Mouse (Mus musculus): ENCODE data around the gene Asb8. TPM values are rescaled to one million over a fixed set of nuclear protein-coding genes. Genes with fewer than 3 reads are reported as not detected.
A peak's percentile ranks its signal among the peaks of the same experiment; 100 is the strongest.

The Asb8 gene
- polyA plus RNA-seq, 1 experiment from 2014 or later, result 43.7 TPM

GRCm38 (mm10) chr15:98093121-98094011 is 72.1 kb downstream of the Asb8 start, which contains the start of gene Senp1:
Senp1 (minus strand) TSS chr15:98093744.
- Histone ChIP-seq H3K4me2 (peak within 1 kb of the TSS; percentile 60), H3K27ac (peak within 1 kb of the TSS; percentile 97), H3K36me3 (no peaks in the 10 kb centered on the region), H3K4me3 (replicated peaks) (peak within 1 kb of the TSS; percentile 87), H3K9ac (peak within 1 kb of the TSS; percentile 88), H3K9me3 (no peaks in the 10 kb centered on the region), H3K4me1 (no peaks in the 10 kb centered on the region; the same call in none of the 2 replicates), H3K27me3 (replicated peaks) (no peaks in the 10 kb centered on the region)
- ATAC-seq (ENCODE audit: insufficient read depth, low FRiP score, low read depth), result peak; percentile 87
- WGBS, result under 1% methylated on average over 54 of the region's 58 CpGs

- H3K4me1 ChIP-seq, result no peaks in the 10 kb centered on the region; the same call in none of the 2 replicates
- peak; percentile 33; the same call in 1 of the 2 replicates for ATAC-seq (ENCODE audit: insufficient read depth, low FRiP score, low read depth)
- WGBS, result under 1% methylated on average over 30 of the region's 30 CpGs
These were observed 72.9 kb downstream of the Asb8 start, which contains the start of gene Pfkm for GRCm38 (mm10) chr15:98092372-98093120. Pfkm (plus strand) TSS chr15:98092589.

GRCm38 (mm10) chr15:98091841-98092240 is 73.6 kb downstream of the Asb8 start:
- WGBS, result 10% methylated on average over 4 of the region's 4 CpGs
- no peak for ATAC-seq (ENCODE audit: insufficient read depth, low FRiP score, low read depth)
- no peaks in the 10 kb centered on the region for H3K27me3 ChIP-seq (replicated peaks)
- H3K27ac ChIP-seq, result no peak overlapping the region
- H3K9ac ChIP-seq, result 0 out of 2 replicates have a peak overlapping the region, but pooled peaks have one; percentile 88
- H3K4me1 ChIP-seq, result no peaks in the 10 kb centered on the region; the same call in none of the 2 replicates
- no peaks in the 10 kb centered on the region for H3K36me3 ChIP-seq
- peak overlapping the region; percentile 87 for H3K4me3 ChIP-seq (replicated peaks)
- no peaks in the 10 kb centered on the region for H3K9me3 ChIP-seq
- H3K4me2 ChIP-seq, result peak overlapping the region; percentile 60

More at GRCm38 (mm10) chr15:98092372-98093120, 72.9 kb downstream of the Asb8 start, which contains the start of gene Pfkm:
- Histone ChIP-seq H3K4me3 (replicated peaks) (peak within 1 kb of the TSS; percentile 87), H3K27ac (peak within 1 kb of the TSS; percentile 97), H3K36me3 (no peaks in the 10 kb centered on the region), H3K4me2 (peak within 1 kb of the TSS; percentile 60), H3K27me3 (replicated peaks) (no peaks in the 10 kb centered on the region), H3K9me3 (no peaks in the 10 kb centered on the region), H3K9ac (peak within 1 kb of the TSS; percentile 88)

- H3K36me3 ChIP-seq, result peaks cover 3% of the 10 kb centered on the region; the same call in 1 of the 2 replicates
- no peak overlapping the region for H3K4me2 ChIP-seq
- ATAC-seq (ENCODE audit: insufficient read depth, low FRiP score, low read depth), result no peak
- H3K4me3 ChIP-seq (replicated peaks), result no peak overlapping the region
- no peaks in the 10 kb centered on the region for H3K27me3 ChIP-seq (replicated peaks)
- no peak overlapping the region for H3K9ac ChIP-seq
- no peaks in the 10 kb centered on the region for H3K9me3 ChIP-seq
- 77% methylated on average over 9 of the region's 9 CpGs for WGBS
- no peaks in the 10 kb centered on the region; the same call in none of the 2 replicates for H3K4me1 ChIP-seq
- no peak overlapping the region for H3K27ac ChIP-seq
These were observed 75.8 kb downstream of the Asb8 start for GRCm38 (mm10) chr15:98089421-98090183.

- no peaks in the 10 kb centered on the region; the same call in none of the 2 replicates for H3K4me1 ChIP-seq
- no peak overlapping the region for H3K27ac ChIP-seq
- H3K4me3 ChIP-seq (replicated peaks), result no peak overlapping the region
- H3K9me3 ChIP-seq, result no peaks in the 10 kb centered on the region
- no peaks in the 10 kb centered on the region for H3K27me3 ChIP-seq (replicated peaks)
- 77% methylated on average over 1 of the region's 1 CpGs for WGBS
- no peak for ATAC-seq (ENCODE audit: insufficient read depth, low FRiP score, low read depth)
- H3K4me2 ChIP-seq, result no peak overlapping the region
- peaks cover 4% of the 10 kb centered on the region for H3K36me3 ChIP-seq
- no peak overlapping the region for H3K9ac ChIP-seq
These were observed 76.5 kb downstream of the Asb8 start for GRCm38 (mm10) chr15:98088889-98089288.

Other genes with a start within 250 kb of the Asb8 start
- 41.9 and 44.0 TPM in 2 replicates for gene Tmem106c, start 201.4 kb downstream of the Asb8 start, polyA plus RNA-seq (2015; fragmentation: Nextera tagmentation; extraction: Ambion mirVana)
- 2.5 and 3.3 TPM in 2 replicates for gene Col2a1, start 160.9 kb downstream of the Asb8 start, polyA plus RNA-seq (2015; fragmentation: Nextera tagmentation; extraction: Ambion mirVana)
- 28.3 and 31.0 TPM in 2 replicates for gene Pfkm, start 73.0 kb downstream of the Asb8 start, polyA plus RNA-seq (2015; fragmentation: Nextera tagmentation; extraction: Ambion mirVana)
- 27.9 and 29.0 TPM in 2 replicates for gene Senp1, start 71.9 kb downstream of the Asb8 start, polyA plus RNA-seq (2015; fragmentation: Nextera tagmentation; extraction: Ambion mirVana)
- gene Ccdc184, start 1.5 kb upstream of the Asb8 start, polyA plus RNA-seq (2015; fragmentation: Nextera tagmentation; extraction: Ambion mirVana), result 1.6 and 2.0 TPM in 2 replicates
- not detected in 2 replicates for gene Olfr288, start 29.9 kb upstream of the Asb8 start, polyA plus RNA-seq (2015; fragmentation: Nextera tagmentation; extraction: Ambion mirVana)
- not detected in 2 replicates for gene Gm44579, start 55.4 kb upstream of the Asb8 start, polyA plus RNA-seq (2015; fragmentation: Nextera tagmentation; extraction: Ambion mirVana)
- gene Olfr287, start 55.4 kb upstream of the Asb8 start, polyA plus RNA-seq (2015; fragmentation: Nextera tagmentation; extraction: Ambion mirVana), result not detected in 2 replicates
- gene Olfr286, start 68.8 kb upstream of the Asb8 start, polyA plus RNA-seq (2015; fragmentation: Nextera tagmentation; extraction: Ambion mirVana), result not detected in 2 replicates
- not detected in 2 replicates for gene H1fnt, start 91.7 kb upstream of the Asb8 start, polyA plus RNA-seq (2015; fragmentation: Nextera tagmentation; extraction: Ambion mirVana)
- gene Zfp641, start 130.5 kb upstream of the Asb8 start, polyA plus RNA-seq (2015; fragmentation: Nextera tagmentation; extraction: Ambion mirVana), result 0.55 and 0.62 TPM in 2 replicates
- gene Olfr285, start 151.7 kb upstream of the Asb8 start, polyA plus RNA-seq (2015; fragmentation: Nextera tagmentation; extraction: Ambion mirVana), result not detected in 2 replicates
- gene Olfr284, start 175.4 kb upstream of the Asb8 start, polyA plus RNA-seq (2015; fragmentation: Nextera tagmentation; extraction: Ambion mirVana), result not detected in 2 replicates
- gene Olfr283, start 215.3 kb upstream of the Asb8 start, polyA plus RNA-seq (2015; fragmentation: Nextera tagmentation; extraction: Ambion mirVana), result not detected in 2 replicates